Mouse (Mus musculus) C2C12 (cell line): Measurements from ENCODE around the gene Srgap1. TPM values are rescaled to one million over a fixed set of nuclear protein-coding genes. Genes with fewer than 3 reads are reported as not detected.
A peak's percentile ranks its signal among the peaks of the same experiment; 100 is the strongest.

Experiments used
- H3K27me3 ChIP-seq: one replicate; pipeline ENCODE4 v1.6.1; 2011; ENCODE audit not compliant: control insufficient read depth, insufficient read depth, insufficient read length
- H3K36me3 ChIP-seq: one replicate; pipeline ENCODE4 v1.6.1; 2011; ENCODE audit not compliant: control insufficient read depth, insufficient read depth
- H3K4me3 ChIP-seq: one replicate; pipeline ENCODE4 v1.5.1; 2011; ENCODE audit warnings: mild to moderate bottlenecking, control low read depth; ENCODE audit not compliant: poor library complexity, insufficient read depth, severe bottlenecking
- H3K79me2 ChIP-seq: one replicate; pipeline ENCODE4 v1.6.1; 2011; ENCODE audit not compliant: control insufficient read depth, insufficient read depth
- H3K79me3 ChIP-seq: one replicate; pipeline ENCODE4 v1.6.1; 2011; ENCODE audit warnings: low read depth, control low read depth
- H3ac ChIP-seq: one replicate; pipeline ENCODE3; 2011; ENCODE audit warnings: low read depth; ENCODE audit not compliant: control insufficient read depth, insufficient read length
- CEBPB ChIP-seq: IDR thresholded peaks from one replicate; pipeline ENCODE4 v1.6.1; 2011; ENCODE audit warnings: low read depth, mild to moderate bottlenecking, control low read depth, moderate library complexity
- CTCF ChIP-seq: IDR thresholded peaks from one replicate; pipeline ENCODE4 v1.5.1; 2011; ENCODE audit not compliant: control insufficient read depth, insufficient read depth, insufficient read length
- FOSL1 ChIP-seq: IDR thresholded peaks from one replicate; pipeline ENCODE4 v1.8.0; 2011; ENCODE audit warnings: mild to moderate bottlenecking, low read length; ENCODE audit not compliant: poor library complexity, insufficient read depth, severe bottlenecking
- MAX ChIP-seq: IDR thresholded peaks from one replicate; pipeline ENCODE4 v1.6.1; 2011; ENCODE audit warnings: mild to moderate bottlenecking, control low read depth
- MYOD1 ChIP-seq: IDR thresholded peaks from one replicate; pipeline ENCODE4 v1.6.1; 2011; ENCODE audit warnings: low read depth; ENCODE audit not compliant: control insufficient read depth, insufficient read length
- MYOG ChIP-seq: IDR thresholded peaks from one replicate; pipeline ENCODE4 v1.6.1; 2011; ENCODE audit not compliant: control insufficient read depth, insufficient read length; ENCODE audit errors: extremely low read depth
- USF1 ChIP-seq: IDR thresholded peaks from one replicate; pipeline ENCODE4 v1.6.1; 2011; ENCODE audit warnings: low read depth, mild to moderate bottlenecking, control low read depth, moderate library complexity
- polyA plus RNA-seq: library from polyadenylated mRNA; unstranded; fragments of >200 nt; fragmentation: generic; extraction: Trizol; gene quantifications from one replicate; pipeline ENCODE4 v1.2.1, GENCODE M21; 2012; ENCODE audit warnings: missing spikeins

Gene Srgap1
- polyA plus RNA-seq, 1 experiment = 0.06 TPM

- Histone ChIP-seq H3K79me3 (peaks cover 5% of the 10 kb centered on the region), H3ac (no peak overlapping the region), H3K79me2 (peaks cover 10% of the 10 kb centered on the region), H3K36me3 (peaks cover 12% of the 10 kb centered on the region), H3K27me3 (no peaks in the 10 kb centered on the region), H3K4me3 (no peak overlapping the region)
- TF ChIP-seq CEBPB (no peak), MAX (no peak)
These were observed 304.8 kb downstream of the Srgap1 start for GRCm38 (mm10) chr10:121742336-121742735.

- TF ChIP-seq FOSL1 (no peak), MAX (peak; percentile 94), USF1 (peak; percentile 69)
- peak within 1 kb of the TSS; percentile 94 for H3K4me3 ChIP-seq
- H3K27me3 ChIP-seq = peaks cover 2% of the 10 kb centered on the region
- peaks cover 10% of the 10 kb centered on the region for H3K79me2 ChIP-seq
- H3K79me3 ChIP-seq = peaks cover 5% of the 10 kb centered on the region
- H3ac ChIP-seq = peak within 1 kb of the TSS; percentile 47
- H3K36me3 ChIP-seq = peaks cover 2% of the 10 kb centered on the region
These were observed 307.3 kb downstream of the Srgap1 start, which contains the start of gene BC048403 for GRCm38 (mm10) chr10:121739548-121740505. TSS of gene BC048403 (plus strand) at chr10:121739937.

- TF ChIP-seq CTCF (no peak), FOSL1 (no peak), CEBPB (no peak), MAX (no peak), USF1 (no peak), MYOG (no peak), MYOD1 (no peak)
- no peak overlapping the region for H3K4me3 ChIP-seq
These were observed 309.9 kb downstream of the Srgap1 start for GRCm38 (mm10) chr10:121737256-121737655.

GRCm38 (mm10) chr10:121732542-121732941 lies 314.6 kb downstream of the Srgap1 start:
- no peaks in the 10 kb centered on the region for H3K79me2 ChIP-seq
- no peak overlapping the region for H3K4me3 ChIP-seq

More at GRCm38 (mm10) chr10:121737256-121737655, 309.9 kb downstream of the Srgap1 start:
- Histone ChIP-seq H3K36me3 (no peaks in the 10 kb centered on the region), H3K27me3 (peaks cover 3% of the 10 kb centered on the region), H3ac (no peak overlapping the region), H3K79me3 (peaks cover 2% of the 10 kb centered on the region), H3K79me2 (peaks cover 10% of the 10 kb centered on the region)

GRCm38 (mm10) chr10:121731048-121731725 lies 315.9 kb downstream of the Srgap1 start:
- Histone ChIP-seq H3K27me3 (peaks cover 3% of the 10 kb centered on the region), H3K4me3 (no peak overlapping the region), H3K79me2 (no peaks in the 10 kb centered on the region), H3K36me3 (no peaks in the 10 kb centered on the region), H3ac (no peak overlapping the region), H3K79me3 (no peaks in the 10 kb centered on the region)
- no peak for TF ChIP-seq FOSL1
- TF ChIP-seq MYOD1 = no peak
- no peak for TF ChIP-seq CEBPB
- TF ChIP-seq MAX = no peak
- no peak for TF ChIP-seq MYOG
- TF ChIP-seq USF1 = no peak
- no peak for TF ChIP-seq CTCF

More at GRCm38 (mm10) chr10:121732542-121732941, 314.6 kb downstream of the Srgap1 start:
- Histone ChIP-seq H3K36me3 (no peaks in the 10 kb centered on the region), H3K27me3 (peaks cover 3% of the 10 kb centered on the region), H3K79me3 (no peaks in the 10 kb centered on the region), H3ac (no peak overlapping the region)
- TF ChIP-seq FOSL1 (no peak), MYOG (no peak), CTCF (no peak), CEBPB (no peak), MAX (no peak), MYOD1 (no peak), USF1 (no peak)

Other genes starting within 250 kb of the Srgap1 start
- gene Rxylt1, start 50.1 kb upstream of the Srgap1 start, polyA plus RNA-seq = 27.7 TPM